Comparison of ENCODE assay signal across 21 mouse cellular contexts in the genomic region with DNA sequence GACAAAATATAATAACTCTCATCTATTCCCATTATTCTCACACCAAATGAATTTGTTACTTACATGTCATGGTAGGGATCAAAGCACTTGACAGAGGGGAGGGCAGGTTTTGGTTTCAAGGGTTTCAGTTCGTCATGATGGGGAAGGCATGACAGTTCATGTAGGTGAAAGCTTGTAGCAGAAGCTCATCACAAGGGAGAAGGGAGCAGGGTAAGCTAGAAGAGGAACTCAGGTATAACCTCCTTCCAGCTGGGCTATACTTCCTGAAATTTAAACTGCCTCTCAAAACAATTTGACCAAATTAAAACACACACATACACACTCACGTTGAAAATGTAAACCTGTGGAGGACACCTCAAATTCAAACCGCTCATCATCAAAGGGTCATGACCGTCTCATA. TPM values are rescaled to one million over a fixed set of nuclear protein-coding genes. Genes with fewer than 3 reads are reported as not detected.
A peak's percentile ranks its signal among the peaks of the same experiment; 100 is the strongest.
DNase-seq lines count a peak whose midpoint lies in the region; ATAC-seq lines count a peak whose summit lies in the region.
"Had no signal": no experiment of that assay in that cellular context is flagged by ENCODE, and none has a peak within 500 bp of the region (broad histone marks: within the 10 kb centered on the region; RNA-seq: fewer than 3 reads in every experiment).

No protein-coding gene starts in this region.

- WGBS in heart, embryonic 11.5 days (ENCODE audit: insufficient replicate concordance), result 80% methylated on average over 4 of the region's 4 CpGs

- H3K4me2 ChIP-seq in heart, embryonic 11.5 days, result no peak overlapping the region
- H3K4me2 ChIP-seq: embryonic facial prominence, embryonic 13.5 days; forebrain, embryonic 12.5 days; heart, embryonic 13.5 days had no signal

- peaks cover 16% of the 10 kb centered on the region for H3K4me1 ChIP-seq in heart, embryonic 11.5 days (ENCODE audit: control insufficient read depth, insufficient read depth, low read length)
- H3K4me1 ChIP-seq: forebrain, embryonic 12.5 days had no signal

- H3K9ac ChIP-seq in heart, embryonic 11.5 days (ENCODE audit: low read depth, low read length), result no peak overlapping the region
- H3K9ac ChIP-seq: embryonic facial prominence, embryonic 13.5 days; forebrain, embryonic 12.5 days; heart, embryonic 13.5 days had no signal

- ATAC-seq in heart, embryonic 11.5 days (replicated peaks; ENCODE audit: insufficient number of reproducible peaks, low FRiP score, low TSS enrichment), result no peak
- 0 out of 2 replicates have a peak, but pooled peaks have one; percentile 11 for ATAC-seq in common myeloid progenitor, adult 5-6 weeks (replicated peaks; ENCODE audit: low read depth, poor library complexity, severe bottlenecking)
- ATAC-seq in monocyte, adult 5-6 weeks (replicated peaks; ENCODE audit: insufficient number of reproducible peaks, low FRiP score, low TSS enrichment, poor library complexity, severe bottlenecking), result peak; percentile 33; the same call in 1 of the 2 replicates
- ATAC-seq: forebrain, embryonic 16.5 days; hindbrain, embryonic 16.5 days; inflammation-experienced regulatory T-cells, adult 6 months; Patski had no signal

- H3K27ac ChIP-seq in heart, embryonic 11.5 days (ENCODE audit: low read depth, low read length), result no peak overlapping the region
- H3K27ac ChIP-seq: embryonic facial prominence, embryonic 13.5 days; forebrain, embryonic 12.5 days; heart, embryonic 13.5 days had no signal

- H3K9me3 ChIP-seq in heart, embryonic 11.5 days (replicated peaks; ENCODE audit: control insufficient read depth, low read length), result 0 out of 2 replicates have a peak, but pooled peaks cover 3% of the 10 kb centered on the region
- H3K9me3 ChIP-seq: embryonic facial prominence, embryonic 13.5 days; forebrain, embryonic 12.5 days had no signal

- H3K4me3 ChIP-seq in heart, embryonic 11.5 days (ENCODE audit: low read depth, low read length), result no peak overlapping the region
- H3K4me3 ChIP-seq: embryonic facial prominence, embryonic 13.5 days; forebrain, embryonic 12.5 days; heart, embryonic 13.5 days had no signal

- no peaks in the 10 kb centered on the region for H3K27me3 ChIP-seq in heart, embryonic 11.5 days (ENCODE audit: control insufficient read depth, insufficient read depth, low read length)
- H3K27me3 ChIP-seq: embryonic facial prominence, embryonic 13.5 days; forebrain, embryonic 12.5 days; heart, embryonic 13.5 days; Patski had no signal

- DNase-seq in heart, adult 11 months, result peak; percentile 76
- DNase-seq in T-cell, adult 2 months (ENCODE audit: low spot score), result no peak
- DNase-seq in cerebellum, postnatal 4 days (ENCODE audit: low spot score in 2 of 2), result no peak
- no peak for DNase-seq in kidney, postnatal 10 days
- DNase-seq: adrenal gland, adult 2 months; adrenal gland, postnatal 36 days; cerebellum, adult 11 months; cerebellum, adult 8-10 months; cerebellum, postnatal 14 days; gastrocnemius, postnatal 10 days; heart, postnatal 36 days had no signal

- H3K36me3 ChIP-seq in heart, embryonic 11.5 days (ENCODE audit: control insufficient read depth, insufficient read depth, low read length), result peaks cover 8% of the 10 kb centered on the region
- H3K36me3 ChIP-seq: forebrain, embryonic 12.5 days had no signal

RNA-seq across cellular contexts. Expression of a gene that starts 32.1 kb away (rescaled TPM):
- 47.3 and 58.9 TPM in 2 replicates for polyA plus RNA-seq in heart, embryonic 11.5 days (2014; fragmentation: Nextera tagmentation; extraction: Ambion mirVana)
- total RNA-seq in common myeloid progenitor, adult 5-6 weeks (2017), result 19.0 and 21.5 TPM in 2 replicates
- 144 to 183 TPM (median 159 TPM) in 3 replicates for total RNA-seq in monocyte, adult 5-6 weeks (2017)
